Mouse (Mus musculus): ENCODE data around the gene Clybl.

The Clybl gene

GRCm38 (mm10) chr14:122427654-122428053, 246.2 kb downstream of the Clybl start:
- no peak for DNase-seq (ENCODE audit: low spot score)

GRCm38 (mm10) chr14:122432558-122432957, 251.1 kb downstream of the Clybl start:
- no peak for DNase-seq (ENCODE audit: low spot score)

GRCm38 (mm10) chr14:122434039-122434438, 252.5 kb downstream of the Clybl start:
- DNase-seq (ENCODE audit: low spot score), result no peak

- DNase-seq (ENCODE audit: low spot score), result no peak
Measured at GRCm38 (mm10) chr14:122436850-122437249, 255.3 kb downstream of the Clybl start.

GRCm38 (mm10) chr14:122449601-122450495, 268.3 kb downstream of the Clybl start:
- no peak for DNase-seq (ENCODE audit: low spot score)

- peak; percentile 46 for DNase-seq (ENCODE audit: low spot score)
Measured at GRCm38 (mm10) chr14:122450496-122451382, 269.2 kb downstream of the Clybl start, which contains the start of gene Gm5089. Gm5089 (minus strand) TSS chr14:122451115.

GRCm38 (mm10) chr14:122451551-122452145, 270.1 kb downstream of the Clybl start:
- no peak for DNase-seq (ENCODE audit: low spot score)

Data from lung, postnatal 25 days (tissue).